Mouse (Mus musculus) liver, embryonic 13.5 days (tissue): ENCODE measurements around the gene Rpl14. TPM values are rescaled to one million over a fixed set of nuclear protein-coding genes. Genes with fewer than 3 reads are reported as not detected.

Experiments used
- ATAC-seq: fragments of 200-750 bp; cut with Nextera tagmentation; 2 replicates; pipeline ENCODE4 v1.8.0; 2017; ENCODE audit warnings: low read depth, mild to moderate bottlenecking, moderate number of reproducible peaks, moderate library complexity
- DNase-seq: peaks from one replicate; pipeline ENCODE4 v3.0.0; 2022
- H3K27ac ChIP-seq: fragments of 300-500 bp; sonication (generic); 2 replicates; pipeline ENCODE4 v1.5.1; 2015; ENCODE audit warnings: moderate library complexity, mild to moderate bottlenecking, inconsistent platforms
- H3K27me3 ChIP-seq: fragments of 300-500 bp; sonication (generic); 2 replicates; pipeline ENCODE4 v1.6.1; 2015; ENCODE audit warnings: mild to moderate bottlenecking, inconsistent platforms
- H3K36me3 ChIP-seq: fragments of 300-500 bp; sonication (generic); 2 replicates; pipeline ENCODE4 v1.6.1; 2015; ENCODE audit warnings: mild to moderate bottlenecking, inconsistent platforms
- H3K4me1 ChIP-seq: fragments of 300-500 bp; sonication (generic); replicated peaks from 2 replicates; pipeline ENCODE4 v1.6.1; 2015; ENCODE audit warnings: inconsistent platforms
- H3K4me2 ChIP-seq: fragments of 300-500 bp; sonication (generic); 2 replicates; pipeline ENCODE4 v1.6.1; 2015; ENCODE audit warnings: inconsistent platforms, mild to moderate bottlenecking, moderate library complexity
- H3K4me3 ChIP-seq: fragments of 300-500 bp; sonication (generic); replicated peaks from 2 replicates; pipeline ENCODE4 v1.5.1; 2015; ENCODE audit warnings: mild to moderate bottlenecking, inconsistent platforms
- H3K9ac ChIP-seq: fragments of 300-500 bp; sonication (generic); 2 replicates; pipeline ENCODE4 v1.6.1; 2015; ENCODE audit warnings: mild to moderate bottlenecking, inconsistent platforms
- H3K9me3 ChIP-seq: fragments of 300-500 bp; sonication (generic); replicated peaks from 2 replicates; pipeline ENCODE4 v1.6.1; 2016; ENCODE audit warnings: inconsistent platforms
- WGBS: fragments of 180-500 bp; shearing (Covaris S2); methylation state at CpG from one replicate; pipeline ENCODE4 v1.1.7; 2015; ENCODE audit not compliant: insufficient replicate concordance; 5-methylcytosine and 5-hydroxymethylcytosine counted together
- polyA plus RNA-seq: library from polyadenylated mRNA; unstranded; fragments of >200 nt; fragmentation: Nextera tagmentation; extraction: Ambion mirVana; gene quantifications from 2 replicates; pipeline ENCODE4 v1.2.1, GENCODE M21; 2015

The Rpl14 gene
- polyA plus RNA-seq, 1 experiment from 2014 or later: 604 TPM

- Histone ChIP-seq H3K4me3 (no peak overlapping the region), H3K36me3 (no peaks in the 10 kb centered on the region), H3K27me3 (peaks cover 20% of the 10 kb centered on the region), H3K27ac (no peak overlapping the region), H3K9ac (no peak overlapping the region), H3K4me2 (no peak overlapping the region), H3K9me3 (no peaks in the 10 kb centered on the region), H3K4me1 (peaks cover 6% of the 10 kb centered on the region; the same call in 1 of the 2 replicates)
- DNase-seq (no peak), ATAC-seq (no peak)
- WGBS: 22% methylated on average over 2 of the region's 2 CpGs
These were observed 25.2 kb upstream of the Rpl14 start for GRCm38 (mm10) chr9:120545994-120546393.

GRCm38 (mm10) chr9:120546482-120546881 is 24.8 kb upstream of the Rpl14 start:
- H3K27me3 ChIP-seq: peaks cover 17% of the 10 kb centered on the region
- ATAC-seq (no peak), DNase-seq (no peak)
- no peaks in the 10 kb centered on the region for H3K9me3 ChIP-seq
- H3K4me1 ChIP-seq: peaks cover 6% of the 10 kb centered on the region; the same call in 1 of the 2 replicates
- no peak overlapping the region for H3K27ac ChIP-seq
- H3K4me2 ChIP-seq: no peak overlapping the region
- WGBS: 73% methylated on average over 9 of the region's 9 CpGs
- H3K4me3 ChIP-seq: no peak overlapping the region
- no peaks in the 10 kb centered on the region for H3K36me3 ChIP-seq
- no peak overlapping the region for H3K9ac ChIP-seq

- no peak overlapping the region for H3K9ac ChIP-seq
These were observed 24.1 kb upstream of the Rpl14 start for GRCm38 (mm10) chr9:120547026-120547668.

GRCm38 (mm10) chr9:120550778-120551177 is 20.5 kb upstream of the Rpl14 start:
- no peak for ATAC-seq

More at GRCm38 (mm10) chr9:120547026-120547668, 24.1 kb upstream of the Rpl14 start:
- Histone ChIP-seq H3K27me3 (peaks cover 10% of the 10 kb centered on the region), H3K4me2 (no peak overlapping the region; the same call in 1 of the 2 replicates), H3K27ac (no peak overlapping the region), H3K4me1 (peaks cover 6% of the 10 kb centered on the region; the same call in 1 of the 2 replicates), H3K4me3 (no peak overlapping the region), H3K36me3 (no peaks in the 10 kb centered on the region), H3K9me3 (no peaks in the 10 kb centered on the region)
- 14% methylated on average over 16 of the region's 16 CpGs for WGBS
- ATAC-seq (no peak), DNase-seq (no peak)

GRCm38 (mm10) chr9:120563590-120563989 is 7.7 kb upstream of the Rpl14 start:
- 25% methylated on average over 3 of the region's 3 CpGs for WGBS
- peak; percentile 53; the same call in 1 of the 2 replicates for ATAC-seq
- H3K4me2 ChIP-seq: no peak overlapping the region

More at GRCm38 (mm10) chr9:120550778-120551177, 20.5 kb upstream of the Rpl14 start:
- H3K27ac ChIP-seq: no peak overlapping the region
- H3K4me2 ChIP-seq: no peak overlapping the region
- peaks cover 6% of the 10 kb centered on the region; the same call in 1 of the 2 replicates for H3K4me1 ChIP-seq
- 94% methylated on average over 9 of the region's 9 CpGs for WGBS
- no peak overlapping the region for H3K4me3 ChIP-seq
- no peak overlapping the region for H3K9ac ChIP-seq
- no peaks in the 10 kb centered on the region for H3K9me3 ChIP-seq
- H3K36me3 ChIP-seq: no peaks in the 10 kb centered on the region
- peaks cover 14% of the 10 kb centered on the region for H3K27me3 ChIP-seq
- no peak for DNase-seq

GRCm38 (mm10) chr9:120564247-120564646 is 7.0 kb upstream of the Rpl14 start:
- WGBS: 43% methylated on average over 2 of the region's 2 CpGs
- H3K27me3 ChIP-seq: no peaks in the 10 kb centered on the region
- H3K4me1 ChIP-seq: peaks cover 38% of the 10 kb centered on the region
- H3K4me3 ChIP-seq: no peak overlapping the region
- no peak overlapping the region for H3K9ac ChIP-seq
- no peaks in the 10 kb centered on the region for H3K9me3 ChIP-seq
- no peaks in the 10 kb centered on the region for H3K36me3 ChIP-seq
- ATAC-seq (no peak), DNase-seq (no peak)
- no peak overlapping the region for H3K27ac ChIP-seq
- no peak overlapping the region for H3K4me2 ChIP-seq

More at GRCm38 (mm10) chr9:120563590-120563989, 7.7 kb upstream of the Rpl14 start:
- Histone ChIP-seq H3K9me3 (no peaks in the 10 kb centered on the region), H3K27ac (no peak overlapping the region), H3K4me1 (peaks cover 32% of the 10 kb centered on the region), H3K36me3 (no peaks in the 10 kb centered on the region), H3K4me3 (no peak overlapping the region), H3K27me3 (no peaks in the 10 kb centered on the region), H3K9ac (no peak overlapping the region)
- DNase-seq: no peak

GRCm38 (mm10) chr9:120566384-120566783 is 4.9 kb upstream of the Rpl14 start:
- WGBS: 64% methylated on average over 5 of the region's 5 CpGs
- ATAC-seq (no peak), DNase-seq (no peak)
- Histone ChIP-seq H3K27me3 (no peaks in the 10 kb centered on the region), H3K4me1 (peaks cover 55% of the 10 kb centered on the region), H3K27ac (no peak overlapping the region), H3K4me3 (no peak overlapping the region), H3K36me3 (peaks cover 3% of the 10 kb centered on the region), H3K9ac (no peak overlapping the region), H3K4me2 (no peak overlapping the region), H3K9me3 (0 out of 2 replicates have a peak, but pooled peaks cover 2% of the 10 kb centered on the region)

GRCm38 (mm10) chr9:120568917-120569316 is 2.3 kb upstream of the Rpl14 start:
- peak; percentile 75 for DNase-seq
- H3K27ac ChIP-seq: peak overlapping the region; percentile 83

GRCm38 (mm10) chr9:120569721-120570333 is 1.4 kb upstream of the Rpl14 start:
- peaks cover 31% of the 10 kb centered on the region for H3K36me3 ChIP-seq
- peak overlapping the region; percentile 88 for H3K4me2 ChIP-seq
- ATAC-seq: no peak
- WGBS: 65% methylated on average over 13 of the region's 13 CpGs
- peaks cover 71% of the 10 kb centered on the region for H3K4me1 ChIP-seq
- no peak for DNase-seq
- H3K27me3 ChIP-seq: no peaks in the 10 kb centered on the region
- peak overlapping the region; percentile 79; the same call in 1 of the 2 replicates for H3K27ac ChIP-seq
- H3K9me3 ChIP-seq: 0 out of 2 replicates have a peak, but pooled peaks cover 2% of the 10 kb centered on the region
- H3K4me3 ChIP-seq: peak overlapping the region; percentile 86; the same call in 1 of the 2 replicates
- H3K9ac ChIP-seq: no peak overlapping the region

More at GRCm38 (mm10) chr9:120568917-120569316, 2.3 kb upstream of the Rpl14 start:
- H3K36me3 ChIP-seq: peaks cover 22% of the 10 kb centered on the region
- ATAC-seq: peak; percentile 55
- 0 out of 2 replicates have a peak, but pooled peaks cover 2% of the 10 kb centered on the region for H3K9me3 ChIP-seq
- 14% methylated on average over 2 of the region's 2 CpGs for WGBS
- H3K9ac ChIP-seq: no peak overlapping the region
- H3K4me3 ChIP-seq: no peak overlapping the region
- H3K27me3 ChIP-seq: no peaks in the 10 kb centered on the region
- peaks cover 66% of the 10 kb centered on the region for H3K4me1 ChIP-seq
- H3K4me2 ChIP-seq: 0 out of 2 replicates have a peak overlapping the region, but pooled peaks have one; percentile 13

- peak overlapping the region; percentile 79 for H3K27ac ChIP-seq
These were observed 914 bp upstream of the Rpl14 start for GRCm38 (mm10) chr9:120570334-120570725.

GRCm38 (mm10) chr9:120571593-120572385 is 545 bp downstream of the Rpl14 start:
- H3K27me3 ChIP-seq: no peaks in the 10 kb centered on the region
- H3K4me1 ChIP-seq: peaks cover 86% of the 10 kb centered on the region
- peaks cover 46% of the 10 kb centered on the region for H3K36me3 ChIP-seq
- peak overlapping the region; percentile 86 for H3K4me3 ChIP-seq
- DNase-seq: no peak
- 0 out of 2 replicates have a peak, but pooled peaks cover 2% of the 10 kb centered on the region for H3K9me3 ChIP-seq
- whole genome bisulfite sequencing: under 1% methylated on average over 53 of the region's 53 CpGs
- peak overlapping the region; percentile 87 for H3K27ac ChIP-seq
- H3K4me2 ChIP-seq: peak overlapping the region; percentile 88
- peak overlapping the region; percentile 90 for H3K9ac ChIP-seq
- peak; percentile 68 for ATAC-seq

More at GRCm38 (mm10) chr9:120570334-120570725, 914 bp upstream of the Rpl14 start:
- ATAC-seq (no peak), DNase-seq (no peak)
- no peaks in the 10 kb centered on the region for H3K27me3 ChIP-seq
- WGBS: 38% methylated on average over 2 of the region's 2 CpGs
- H3K4me2 ChIP-seq: peak overlapping the region; percentile 88
- 0 out of 2 replicates have a peak, but pooled peaks cover 2% of the 10 kb centered on the region for H3K9me3 ChIP-seq
- H3K36me3 ChIP-seq: peaks cover 36% of the 10 kb centered on the region
- peaks cover 76% of the 10 kb centered on the region for H3K4me1 ChIP-seq
- H3K9ac ChIP-seq: peak overlapping the region; percentile 90
- peak overlapping the region; percentile 86 for H3K4me3 ChIP-seq
